Mouse (Mus musculus): Measurements from ENCODE around the gene Ephb2. TPM values are rescaled to one million over a fixed set of nuclear protein-coding genes. Genes with fewer than 3 reads are reported as not detected.

The Ephb2 gene
- polyA plus RNA-seq, 1 experiment: 0.49 TPM

- Histone ChIP-seq H3K4me1 (ENCODE audit: control insufficient read depth, insufficient read depth, low read length) (peaks cover 17% of the 10 kb centered on the region), H3K27me3 (ENCODE audit: control insufficient read depth, insufficient read depth, low read length) (no peaks in the 10 kb centered on the region; the same call in 1 of the 2 replicates), H3K27ac (ENCODE audit: control insufficient read depth, insufficient read depth, low read depth, low read length) (no peak overlapping the region), H3K36me3 (ENCODE audit: control insufficient read depth, insufficient read depth, low read length) (no peaks in the 10 kb centered on the region), H3K4me3 (ENCODE audit: control insufficient read depth, low read depth, low read length) (no peak overlapping the region)
- no peak for TF ChIP-seq CTCF (IDR thresholded peaks at IDR 0.05; ENCODE audit: control insufficient read depth, insufficient read depth, insufficient replicate concordance, low read depth, low read length)
- TF ChIP-seq POLR2A (IDR thresholded peaks at IDR 0.05; ENCODE audit: control insufficient read depth, low read depth, low read length): no peak
Measured at GRCm38 (mm10) chr4:136838026-136838425, 2.2 kb upstream of the Ephb2 start.

GRCm38 (mm10) chr4:136836387-136836931 lies 671 bp upstream of the Ephb2 start:
- Histone ChIP-seq H3K4me1 (ENCODE audit: control insufficient read depth, insufficient read depth, low read length) (peaks cover 17% of the 10 kb centered on the region), H3K36me3 (ENCODE audit: control insufficient read depth, insufficient read depth, low read length) (no peaks in the 10 kb centered on the region), H3K4me3 (ENCODE audit: control insufficient read depth, low read depth, low read length) (no peak overlapping the region; the same call in 1 of the 2 replicates), H3K27me3 (ENCODE audit: control insufficient read depth, insufficient read depth, low read length) (no peaks in the 10 kb centered on the region; the same call in 1 of the 2 replicates), H3K27ac (ENCODE audit: control insufficient read depth, insufficient read depth, low read depth, low read length) (no peak overlapping the region)
- TF ChIP-seq POLR2A (IDR thresholded peaks at IDR 0.05; ENCODE audit: control insufficient read depth, low read depth, low read length) (no peak), CTCF (IDR thresholded peaks at IDR 0.05; ENCODE audit: control insufficient read depth, insufficient read depth, insufficient replicate concordance, low read depth, low read length) (no peak)

- no peaks in the 10 kb centered on the region; the same call in 1 of the 2 replicates for H3K27me3 ChIP-seq (ENCODE audit: control insufficient read depth, insufficient read depth, low read length)
- TF ChIP-seq CTCF (IDR thresholded peaks at IDR 0.05; ENCODE audit: control insufficient read depth, insufficient read depth, insufficient replicate concordance, low read depth, low read length) (no peak), POLR2A (IDR thresholded peaks at IDR 0.05; ENCODE audit: control insufficient read depth, low read depth, low read length) (no peak)
- H3K4me1 ChIP-seq (ENCODE audit: control insufficient read depth, insufficient read depth, low read length): peaks cover 17% of the 10 kb centered on the region
Measured at GRCm38 (mm10) chr4:136834815-136835620, 770 bp downstream of the Ephb2 start.

GRCm38 (mm10) chr4:136834439-136834814 lies 1.4 kb downstream of the Ephb2 start:
- peaks cover 17% of the 10 kb centered on the region for H3K4me1 ChIP-seq (ENCODE audit: control insufficient read depth, insufficient read depth, low read length)
- no peaks in the 10 kb centered on the region for H3K36me3 ChIP-seq (ENCODE audit: control insufficient read depth, insufficient read depth, low read length)
- H3K27me3 ChIP-seq (ENCODE audit: control insufficient read depth, insufficient read depth, low read length): no peaks in the 10 kb centered on the region; the same call in 1 of the 2 replicates
- no peak for TF ChIP-seq CTCF (IDR thresholded peaks at IDR 0.05; ENCODE audit: control insufficient read depth, insufficient read depth, insufficient replicate concordance, low read depth, low read length)
- TF ChIP-seq POLR2A (IDR thresholded peaks at IDR 0.05; ENCODE audit: control insufficient read depth, low read depth, low read length): no peak
- no peak overlapping the region for H3K4me3 ChIP-seq (ENCODE audit: control insufficient read depth, low read depth, low read length)
- no peak overlapping the region for H3K27ac ChIP-seq (ENCODE audit: control insufficient read depth, insufficient read depth, low read depth, low read length)

More at GRCm38 (mm10) chr4:136834815-136835620, 770 bp downstream of the Ephb2 start:
- Histone ChIP-seq H3K27ac (ENCODE audit: control insufficient read depth, insufficient read depth, low read depth, low read length) (no peak overlapping the region), H3K4me3 (ENCODE audit: control insufficient read depth, low read depth, low read length) (peak overlapping the region; percentile 30; the same call in 1 of the 2 replicates), H3K36me3 (ENCODE audit: control insufficient read depth, insufficient read depth, low read length) (no peaks in the 10 kb centered on the region)

GRCm38 (mm10) chr4:136833619-136834351 lies 2.0 kb downstream of the Ephb2 start:
- Histone ChIP-seq H3K36me3 (ENCODE audit: control insufficient read depth, insufficient read depth, low read length) (no peaks in the 10 kb centered on the region), H3K4me1 (ENCODE audit: control insufficient read depth, insufficient read depth, low read length) (peaks cover 17% of the 10 kb centered on the region), H3K27ac (ENCODE audit: control insufficient read depth, insufficient read depth, low read depth, low read length) (no peak overlapping the region), H3K4me3 (ENCODE audit: control insufficient read depth, low read depth, low read length) (no peak overlapping the region), H3K27me3 (ENCODE audit: control insufficient read depth, insufficient read depth, low read length) (no peaks in the 10 kb centered on the region; the same call in 1 of the 2 replicates)
- TF ChIP-seq CTCF (IDR thresholded peaks at IDR 0.05; ENCODE audit: control insufficient read depth, insufficient read depth, insufficient replicate concordance, low read depth, low read length): no peak
- TF ChIP-seq POLR2A (IDR thresholded peaks at IDR 0.05; ENCODE audit: control insufficient read depth, low read depth, low read length): no peak

GRCm38 (mm10) chr4:136832559-136833232 lies 3.1 kb downstream of the Ephb2 start:
- H3K27ac ChIP-seq (ENCODE audit: control insufficient read depth, insufficient read depth, low read depth, low read length): no peak overlapping the region
- H3K36me3 ChIP-seq (ENCODE audit: control insufficient read depth, insufficient read depth, low read length): no peaks in the 10 kb centered on the region
- H3K4me1 ChIP-seq (ENCODE audit: control insufficient read depth, insufficient read depth, low read length): peaks cover 17% of the 10 kb centered on the region
- TF ChIP-seq CTCF (IDR thresholded peaks at IDR 0.05; ENCODE audit: control insufficient read depth, insufficient read depth, insufficient replicate concordance, low read depth, low read length) (no peak), POLR2A (IDR thresholded peaks at IDR 0.05; ENCODE audit: control insufficient read depth, low read depth, low read length) (no peak)
- no peak overlapping the region for H3K4me3 ChIP-seq (ENCODE audit: control insufficient read depth, low read depth, low read length)
- no peaks in the 10 kb centered on the region; the same call in 1 of the 2 replicates for H3K27me3 ChIP-seq (ENCODE audit: control insufficient read depth, insufficient read depth, low read length)

Measured in testis, adult 2 months (tissue).